Mouse (Mus musculus) liver, embryonic 18 days (tissue): Measurements from ENCODE around the gene Rpl23a. TPM values are rescaled to one million over a fixed set of nuclear protein-coding genes. Genes with fewer than 3 reads are reported as not detected.

Experiments
- polyA plus RNA-seq: library from polyadenylated mRNA; depleted of rRNA; stranded (reverse); fragments of >200 nt; gene quantifications from 2 replicates; pipeline ENCODE4 v1.2.3, GENCODE M21; 2012; rRNA removed

Gene Rpl23a
- 1,152 and 1,264 TPM in 2 replicates for polyA plus RNA-seq

DNA sequence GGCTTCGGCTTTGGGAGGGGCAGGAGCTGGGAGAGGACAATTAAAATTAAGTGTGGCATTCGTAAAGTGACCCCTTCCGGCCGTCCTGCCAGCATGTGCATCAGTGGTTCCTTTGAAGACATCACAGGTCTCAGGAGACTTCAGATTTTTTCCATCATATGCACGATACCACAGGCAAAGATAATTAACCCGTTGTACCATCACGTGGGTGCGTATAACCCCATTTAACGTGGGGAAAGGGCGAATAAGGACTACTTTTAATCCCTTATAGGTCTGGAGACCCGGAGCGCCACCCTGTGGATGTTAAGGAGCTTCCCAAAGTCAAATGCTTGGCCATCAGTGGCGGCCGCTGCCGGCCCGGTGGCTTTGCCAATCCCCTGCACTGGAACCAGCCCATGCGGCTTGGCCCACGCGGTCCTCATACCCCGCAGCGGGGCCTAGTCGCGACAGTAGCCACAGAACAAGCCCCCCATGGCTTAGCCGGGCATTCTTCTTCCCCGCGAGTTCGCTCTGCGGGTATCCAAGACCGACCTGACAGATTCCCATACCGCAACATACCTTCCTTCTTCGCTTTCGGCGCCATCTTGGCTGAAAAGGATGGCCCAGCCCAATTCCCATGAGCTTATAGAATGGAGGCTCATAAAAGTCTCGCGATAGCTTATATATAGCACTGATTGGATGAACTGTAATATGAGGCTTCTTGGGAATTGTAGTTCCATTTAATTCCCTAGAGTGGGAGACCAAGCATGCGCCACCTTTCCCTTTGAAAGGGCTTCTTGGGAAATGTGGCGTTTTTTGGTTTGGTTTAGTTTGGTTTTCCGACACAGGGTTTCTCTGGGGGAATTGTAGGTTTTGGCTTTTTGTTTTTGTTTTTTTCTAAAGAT, at the start of gene Rpl23a:
TSS of gene Rpl23a (minus strand) at position 624 of the 884 bp plus-strand sequence.

DNA sequence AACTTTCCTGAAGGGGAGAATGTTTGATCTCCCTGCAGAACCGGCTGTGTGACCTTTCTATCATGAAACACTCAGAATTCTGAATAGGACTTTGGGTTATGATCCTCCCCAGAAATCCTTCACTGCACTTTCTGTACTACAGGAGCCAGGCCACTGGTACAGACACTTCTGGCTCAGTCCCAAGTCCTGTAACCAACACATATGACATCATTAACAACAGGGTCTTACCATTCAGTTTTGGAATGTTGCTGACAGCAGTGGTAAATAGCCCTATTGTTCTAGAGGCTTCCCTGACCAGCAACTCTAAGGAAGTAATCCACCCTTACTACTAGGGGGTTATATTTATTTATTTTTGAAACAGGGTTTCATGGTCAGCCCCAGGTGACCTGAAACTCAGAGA, 9.7 kb upstream of the Rpl23a start, which contains the start of gene Proca1:
TSS of gene Proca1 (plus strand) at position 280 of the 400 bp plus-strand sequence.

DNA sequence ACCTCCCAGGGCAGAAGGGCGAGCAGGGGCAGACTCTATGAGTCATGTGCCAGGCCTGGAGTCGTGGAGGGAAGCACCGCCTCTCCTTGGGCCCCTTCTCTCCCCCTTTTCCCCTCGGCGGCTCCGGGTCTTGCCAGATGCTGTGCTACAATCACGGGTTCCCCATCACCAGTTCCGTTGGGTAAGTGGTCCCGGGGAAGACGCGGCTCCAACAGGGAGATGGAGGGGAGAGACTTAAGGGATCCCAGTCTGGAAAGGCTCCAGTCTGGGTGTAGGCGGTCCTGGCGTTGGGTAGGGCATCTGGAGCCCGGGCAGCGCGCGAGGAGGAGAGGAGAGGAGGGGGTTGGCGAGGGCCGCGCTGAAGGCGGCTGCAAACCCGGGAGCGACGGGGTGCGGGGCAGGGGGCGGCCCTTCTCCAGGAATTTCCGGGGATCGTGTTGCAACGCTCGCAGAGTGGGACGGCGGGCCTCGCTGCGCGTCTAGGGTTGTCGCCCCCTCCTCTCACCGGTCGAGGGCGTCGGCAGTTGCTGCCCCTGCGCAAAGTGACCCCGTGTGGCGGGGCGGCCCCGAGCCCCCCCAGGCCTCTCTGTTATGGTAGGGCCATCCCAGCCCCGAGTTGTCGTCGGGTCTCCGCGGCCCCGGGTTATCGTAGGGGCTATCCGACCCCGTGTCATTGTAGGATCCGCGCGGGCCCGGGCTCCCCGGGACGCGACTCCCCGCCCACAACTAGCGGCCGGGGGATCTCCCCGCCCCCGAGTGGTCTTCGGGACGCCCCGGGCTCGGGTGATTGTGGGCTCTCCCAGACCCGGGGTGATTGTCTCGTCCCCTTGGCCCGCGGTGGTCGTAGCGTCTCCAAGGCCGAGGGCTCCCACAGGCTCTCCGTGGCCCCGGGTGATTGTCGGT, 5.2 kb upstream of the Rpl23a start, which contains the start of gene Rab34:
TSS of gene Rab34 (plus strand) at position 100 of the 903 bp plus-strand sequence.

GRCm38 (mm10) chr11:78176402-78176862, 7.0 kb downstream of the Rpl23a start, which contains the start of the genes Nek8 and Tlcd1:
Gene Nek8 (minus strand): TSS chr11:78176675.
Gene Tlcd1 (plus strand): TSS chr11:78176711.

DNA sequence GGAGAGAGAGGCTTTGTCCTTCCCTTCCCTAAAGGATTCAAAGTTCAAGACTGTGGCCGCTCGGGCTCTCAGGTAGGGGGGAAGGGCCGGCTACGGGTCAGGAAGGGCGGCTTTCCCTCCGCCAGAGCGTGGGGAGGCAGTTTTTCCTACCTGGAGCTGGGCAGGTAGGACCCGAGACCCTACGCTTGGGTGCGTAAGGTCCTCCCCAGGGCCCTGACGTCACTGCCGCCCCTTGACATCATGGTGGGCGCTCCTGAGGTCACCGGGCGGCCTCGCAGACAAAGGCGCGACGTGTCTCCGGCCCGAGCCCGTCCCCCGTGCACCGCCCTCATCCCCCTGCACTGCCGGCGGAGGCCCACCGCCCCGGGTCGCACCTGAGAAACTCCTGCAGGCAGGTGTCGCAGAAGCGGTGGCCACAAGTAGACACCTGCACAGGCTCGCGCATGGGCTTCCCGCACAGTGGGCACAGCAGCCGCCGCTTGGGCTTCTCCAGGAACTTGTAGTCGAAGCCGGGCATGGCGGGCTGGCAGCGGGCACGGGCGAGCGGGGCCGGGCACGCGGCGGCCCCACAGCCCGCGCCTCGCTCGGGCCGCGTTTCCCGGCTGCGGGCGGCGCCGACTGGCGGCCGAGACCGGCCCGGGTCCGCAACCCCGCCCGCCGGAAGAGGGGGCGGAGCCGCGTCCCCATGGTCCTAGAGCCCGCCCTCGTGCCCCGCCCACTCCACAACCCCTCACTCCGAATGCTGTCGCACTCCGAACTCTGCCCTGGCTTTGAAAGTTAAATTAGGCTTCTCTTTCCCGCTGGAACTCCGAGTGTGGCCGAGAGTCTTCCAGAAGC, 18.2 kb downstream of the Rpl23a start, which contains the start of gene Traf4:
TSS of gene Traf4 (minus strand) at position 666 of the 837 bp plus-strand sequence.

Other genes starting within 250 kb of the Rpl23a start
- 14.3 and 19.0 TPM in 2 replicates for gene Phf12, start 200.8 kb downstream of the Rpl23a start, polyA plus RNA-seq
- 4.4 TPM in 2 replicates for gene Dhrs13, start 151.3 kb downstream of the Rpl23a start, polyA plus RNA-seq
- gene Flot2, start 145.7 kb downstream of the Rpl23a start, polyA plus RNA-seq = 22.3 and 27.6 TPM in 2 replicates
- gene Eral1, start 103.2 kb downstream of the Rpl23a start, polyA plus RNA-seq = 10.4 and 11.1 TPM in 2 replicates
- 3.8 and 4.4 TPM in 2 replicates for gene Fam222b, start 88.9 kb downstream of the Rpl23a start, polyA plus RNA-seq
- gene Traf4, start 18.0 kb downstream of the Rpl23a start, polyA plus RNA-seq = 32.6 and 35.0 TPM in 2 replicates
- gene Nek8, start 6.9 kb downstream of the Rpl23a start, polyA plus RNA-seq = 6.8 and 8.0 TPM in 2 replicates
- gene Tlcd1, start 6.9 kb downstream of the Rpl23a start, polyA plus RNA-seq = 61.3 and 70.4 TPM in 2 replicates
- 15.5 and 16.1 TPM in 2 replicates for gene Rab34, start 4.8 kb upstream of the Rpl23a start, polyA plus RNA-seq
- gene Proca1, start 9.8 kb upstream of the Rpl23a start, polyA plus RNA-seq = 0.53 and 0.73 TPM in 2 replicates
- gene Sdf2, start 62.2 kb upstream of the Rpl23a start, polyA plus RNA-seq = 52.2 and 53.7 TPM in 2 replicates
- gene Supt6, start 62.4 kb upstream of the Rpl23a start, polyA plus RNA-seq = 5.3 and 6.8 TPM in 2 replicates
- gene 2610507B11Rik, start 78.2 kb upstream of the Rpl23a start, polyA plus RNA-seq = 19.5 and 19.6 TPM in 2 replicates
- 0.15 and 0.20 TPM in 2 replicates for gene BC030499, start 107.3 kb upstream of the Rpl23a start, polyA plus RNA-seq
- gene Spag5, start 117.9 kb upstream of the Rpl23a start, polyA plus RNA-seq = 18.5 and 21.4 TPM in 2 replicates
- gene Aldoc, start 139.4 kb upstream of the Rpl23a start, polyA plus RNA-seq = 25.4 and 34.5 TPM in 2 replicates
- 21.8 and 25.8 TPM in 2 replicates for gene Pigs, start 144.8 kb upstream of the Rpl23a start, polyA plus RNA-seq
- gene Unc119, start 159.9 kb upstream of the Rpl23a start, polyA plus RNA-seq = 62.4 and 64.5 TPM in 2 replicates
- not detected in 2 replicates for gene Foxn1, start 203.0 kb upstream of the Rpl23a start, polyA plus RNA-seq
- 0.03 and 0.06 TPM in 2 replicates for gene Slc13a2, start 238.6 kb upstream of the Rpl23a start, polyA plus RNA-seq